Mouse (Mus musculus): ENCODE data around the gene Vmn1r177. TPM values are rescaled to one million over a fixed set of nuclear protein-coding genes. Genes with fewer than 3 reads are reported as not detected.
"Not testable (repeated sequence)": the region's sequence is repeated elsewhere in the genome, so short reads cannot be mapped to it uniquely, and the experiment has no call there.

Vmn1r177 gene
- not detected for total RNA-seq (2021)
- not detected in 2 replicates for polyA plus RNA-seq (2012; rRNA removed)
- long read RNA-seq: 0 reads

DNA sequence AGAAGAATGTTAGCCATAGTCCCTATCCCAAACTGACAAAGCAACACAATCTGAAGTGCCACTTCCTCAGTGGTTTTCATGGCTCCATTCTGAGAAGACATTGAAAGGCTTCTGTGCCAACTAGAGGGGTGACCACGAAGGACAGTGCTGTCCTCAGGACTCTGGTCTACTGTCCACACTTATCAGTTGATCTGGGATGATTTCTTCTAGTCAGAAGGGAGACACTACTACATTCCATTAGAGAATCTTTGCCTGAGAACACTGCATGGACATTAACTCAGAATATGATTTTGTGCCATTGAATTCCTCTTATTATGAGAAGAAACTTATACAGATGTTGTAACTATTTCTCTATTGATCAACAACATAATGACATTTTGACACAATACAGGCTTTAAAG lies at the start of gene Vmn1r177:
Gene Vmn1r177, minus strand, starts transcription at position 101 of the 400 bp plus-strand sequence.
- WGBS: 12% methylated on average over 1 of the region's 1 CpGs
- H3K4me3 ChIP-seq; H3K79me2 ChIP-seq (replicated peaks; ENCODE audit: control insufficient read depth, insufficient read depth, low read length); H3K4me1 ChIP-seq (ENCODE audit: control insufficient read depth, insufficient read depth, low read length); H3K36me3 ChIP-seq (ENCODE audit: control insufficient read depth, insufficient read depth, low read length); intact Hi-C loops (cut with DNase I); H3K27me3 ChIP-seq (ENCODE audit: control insufficient read depth, insufficient read depth, low read length); H3K9ac ChIP-seq (ENCODE audit: low read depth, low read length); DNase-seq; H3K27ac ChIP-seq: not testable (repeated sequence)

- TF ChIP-seq CTCF (IDR thresholded peaks at IDR 0.05): no peak
- no peak for TF ChIP-seq EP300 (IDR thresholded peaks at IDR 0.05; ENCODE audit: insufficient read depth, low read depth, low read length)
- TF ChIP-seq POLR2A (IDR thresholded peaks at IDR 0.05; ENCODE audit: insufficient read depth, low read depth, low read length): no peak
- H3K79me2 ChIP-seq (replicated peaks; ENCODE audit: control insufficient read depth, insufficient read depth, low read length): no peaks in the 10 kb centered on the region
- no peaks in the 10 kb centered on the region for H3K27me3 ChIP-seq (ENCODE audit: control insufficient read depth, insufficient read depth, low read length)
- intact Hi-C loops (cut with DNase I): no loop called here
- no peak within 1 kb of the TSS for H3K27ac ChIP-seq
- 74% methylated on average over 1 of the region's 1 CpGs for WGBS
- no peak for DNase-seq
- H3K36me3 ChIP-seq (ENCODE audit: control insufficient read depth, insufficient read depth, low read length): no peaks in the 10 kb centered on the region
- H3K4me1 ChIP-seq (ENCODE audit: control insufficient read depth, insufficient read depth, low read length): no peaks in the 10 kb centered on the region
- no peak within 1 kb of the TSS for H3K4me3 ChIP-seq
- H3K9ac ChIP-seq (ENCODE audit: low read depth, low read length): no peak within 1 kb of the TSS
Observed at GRCm38 (mm10) chr7:23891709-23892108, 25.5 kb upstream of the Vmn1r177 start, which contains the start of gene Vmn1r178. TSS of gene Vmn1r178 (plus strand) at chr7:23892009.

- WGBS: 55% methylated on average over 4 of the region's 4 CpGs
- intact Hi-C loops (cut with DNase I); H3K9ac ChIP-seq (ENCODE audit: low read depth, low read length): not testable (repeated sequence)
Observed at GRCm38 (mm10) chr7:23876918-23877317, 10.7 kb upstream of the Vmn1r177 start.

GRCm38 (mm10) chr7:23837272-23837671 lies 29.0 kb downstream of the Vmn1r177 start, which contains the start of gene Vmn1r176:
TSS of gene Vmn1r176 (minus strand) at chr7:23837372.
- DNase-seq; H3K4me1 ChIP-seq (ENCODE audit: control insufficient read depth, insufficient read depth, low read length); H3K27ac ChIP-seq; H3K79me2 ChIP-seq (replicated peaks; ENCODE audit: control insufficient read depth, insufficient read depth, low read length); H3K4me3 ChIP-seq; H3K36me3 ChIP-seq (ENCODE audit: control insufficient read depth, insufficient read depth, low read length); H3K9ac ChIP-seq (ENCODE audit: low read depth, low read length); intact Hi-C loops (cut with DNase I); H3K27me3 ChIP-seq (ENCODE audit: control insufficient read depth, insufficient read depth, low read length): not testable (repeated sequence)
- no CpG with 5 or more reads among the region's 1 CpGs for WGBS

More at GRCm38 (mm10) chr7:23876918-23877317, 10.7 kb upstream of the Vmn1r177 start:
- H3K4me3 ChIP-seq; H3K4me1 ChIP-seq (ENCODE audit: control insufficient read depth, insufficient read depth, low read length); H3K27me3 ChIP-seq (ENCODE audit: control insufficient read depth, insufficient read depth, low read length); H3K36me3 ChIP-seq (ENCODE audit: control insufficient read depth, insufficient read depth, low read length); DNase-seq; H3K79me2 ChIP-seq (replicated peaks; ENCODE audit: control insufficient read depth, insufficient read depth, low read length); H3K27ac ChIP-seq: not testable (repeated sequence)

Other genes starting within 250 kb of the Vmn1r177 start
- not detected for gene Vmn1r171, start 235.7 kb downstream of the Vmn1r177 start, total RNA-seq (2021)
- not detected in 2 replicates for gene Vmn1r171, start 235.7 kb downstream of the Vmn1r177 start, polyA plus RNA-seq (2012; rRNA removed)
- not detected for gene Vmn1r172, start 208.1 kb downstream of the Vmn1r177 start, total RNA-seq (2021)
- not detected in 2 replicates for gene Vmn1r172, start 208.1 kb downstream of the Vmn1r177 start, polyA plus RNA-seq (2012; rRNA removed)
- not detected for gene Vmn1r173, start 165.7 kb downstream of the Vmn1r177 start, total RNA-seq (2021)
- gene Vmn1r173, start 165.7 kb downstream of the Vmn1r177 start, polyA plus RNA-seq (2012; rRNA removed): not detected in 2 replicates
- not detected for gene Vmn1r174, start 114.2 kb downstream of the Vmn1r177 start, total RNA-seq (2021)
- not detected in 2 replicates for gene Vmn1r174, start 114.2 kb downstream of the Vmn1r177 start, polyA plus RNA-seq (2012; rRNA removed)
- not detected for gene Vmn1r175, start 55.8 kb downstream of the Vmn1r177 start, total RNA-seq (2021)
- not detected in 2 replicates for gene Vmn1r175, start 55.8 kb downstream of the Vmn1r177 start, polyA plus RNA-seq (2012; rRNA removed)
- not detected for gene Vmn1r176, start 29.1 kb downstream of the Vmn1r177 start, total RNA-seq (2021)
- gene Vmn1r176, start 29.1 kb downstream of the Vmn1r177 start, polyA plus RNA-seq (2012; rRNA removed): not detected in 2 replicates
- gene Vmn1r178, start 25.6 kb upstream of the Vmn1r177 start, total RNA-seq (2021): not detected
- not detected in 2 replicates for gene Vmn1r178, start 25.6 kb upstream of the Vmn1r177 start, polyA plus RNA-seq (2012; rRNA removed)
- gene Vmn1r179, start 60.5 kb upstream of the Vmn1r177 start, total RNA-seq (2021): not detected
- not detected in 2 replicates for gene Vmn1r179, start 60.5 kb upstream of the Vmn1r177 start, polyA plus RNA-seq (2012; rRNA removed)
- gene Vmn1r180, start 84.2 kb upstream of the Vmn1r177 start, total RNA-seq (2021): not detected
- gene Vmn1r180, start 84.2 kb upstream of the Vmn1r177 start, polyA plus RNA-seq (2012; rRNA removed): not detected in 2 replicates
- gene Vmn1r181, start 108.2 kb upstream of the Vmn1r177 start, total RNA-seq (2021): not detected
- not detected in 2 replicates for gene Vmn1r181, start 108.2 kb upstream of the Vmn1r177 start, polyA plus RNA-seq (2012; rRNA removed)
- gene V1rd19, start 135.2 kb upstream of the Vmn1r177 start, total RNA-seq (2021): not detected
- not detected in 2 replicates for gene V1rd19, start 135.2 kb upstream of the Vmn1r177 start, polyA plus RNA-seq (2012; rRNA removed)
- gene Vmn1r183, start 186.8 kb upstream of the Vmn1r177 start, total RNA-seq (2021): not detected
- gene Vmn1r183, start 186.8 kb upstream of the Vmn1r177 start, polyA plus RNA-seq (2012; rRNA removed): not detected in 2 replicates
- gene Zfp180, start 215.5 kb upstream of the Vmn1r177 start, total RNA-seq (2021): 10 to 100 TPM; 16.7 to 16.8 TPM
- 7.7 and 11.3 TPM in 2 replicates for gene Zfp180, start 215.5 kb upstream of the Vmn1r177 start, polyA plus RNA-seq (2012; rRNA removed)
- gene Zfp112, start 245.9 kb upstream of the Vmn1r177 start, total RNA-seq (2021): 1 to 10 TPM; 3.1 to 3.2 TPM
- 1.8 and 3.5 TPM in 2 replicates for gene Zfp112, start 245.9 kb upstream of the Vmn1r177 start, polyA plus RNA-seq (2012; rRNA removed)

All from heart, adult 2 months (tissue).